Mouse (Mus musculus) forebrain, embryonic 14.5 days (tissue): Measurements from ENCODE around the gene Smug1. TPM values are rescaled to one million over a fixed set of nuclear protein-coding genes. Genes with fewer than 3 reads are reported as not detected.

Experiments
- ATAC-seq: fragments of 200-750 bp; cut with Nextera tagmentation; 2 replicates; pipeline ENCODE4 v1.8.0; 2017; ENCODE audit warnings: mild to moderate bottlenecking, moderate library complexity
- DNase-seq: peaks from one replicate; pipeline ENCODE4 v3.0.0-alpha.2; 2015; ENCODE audit warnings: low spot score
- H3K27ac ChIP-seq: fragments of 300-500 bp; sonication (generic); 2 replicates; pipeline ENCODE4 v1.5.1; 2014; ENCODE audit warnings: low read depth, mild to moderate bottlenecking, control low read depth, low read length, moderate library complexity
- H3K27me3 ChIP-seq: fragments of 300-500 bp; sonication (generic); replicated peaks from 2 replicates; pipeline ENCODE4 v1.6.1; 2014; ENCODE audit warnings: low read length, control low read depth, mixed read lengths; ENCODE audit not compliant: control insufficient read depth, insufficient read depth
- H3K36me3 ChIP-seq: fragments of 300-500 bp; sonication (generic); 2 replicates; pipeline ENCODE4 v1.6.1; 2014; ENCODE audit warnings: low read length, control low read depth; ENCODE audit not compliant: control insufficient read depth, insufficient read depth
- H3K4me1 ChIP-seq: fragments of 300-500 bp; sonication (generic); 2 replicates; pipeline ENCODE4 v1.6.1; 2014; ENCODE audit warnings: antibody characterized with exemption, low read length, control low read depth; ENCODE audit not compliant: control insufficient read depth, insufficient read depth
- H3K4me2 ChIP-seq: fragments of 300-500 bp; sonication (generic); 2 replicates; pipeline ENCODE4 v1.6.1; 2014; ENCODE audit warnings: mild to moderate bottlenecking, control low read depth, low read length
- H3K4me3 ChIP-seq: fragments of 300-500 bp; sonication (generic); 2 replicates; pipeline ENCODE4 v1.5.1; 2014; ENCODE audit warnings: low read depth, low read length, control low read depth
- H3K9ac ChIP-seq: fragments of 300-500 bp; sonication (generic); 2 replicates; pipeline ENCODE4 v1.6.1; 2014; ENCODE audit warnings: mild to moderate bottlenecking, low read length, control low read depth, moderate library complexity
- H3K9me3 ChIP-seq: fragments of 300-500 bp; sonication (generic); replicated peaks from 2 replicates; pipeline ENCODE4 v1.6.1; 2016; ENCODE audit warnings: low read length, control low read depth, mixed read lengths; ENCODE audit not compliant: control insufficient read depth
- WGBS: fragments of 180-500 bp; shearing (Covaris S2); extraction: QIAGEN DNeasy Blood & Tissue Kit; methylation state at CpG from one replicate; pipeline ENCODE4 v1.1.7; 2014; 5-methylcytosine and 5-hydroxymethylcytosine counted together
- polyA plus RNA-seq: library from polyadenylated mRNA; unstranded; fragments of >200 nt; fragmentation: Nextera tagmentation; extraction: Ambion mirVana; gene quantifications from 2 replicates; pipeline ENCODE4 v1.2.1, GENCODE M21; 2014

Smug1 gene
- polyA plus RNA-seq, 1 experiment from 2014 or later: 25.3 TPM

- Histone ChIP-seq H3K4me2 (peak overlapping the region; percentile 84), H3K4me1 (peaks cover 15% of the 10 kb centered on the region), H3K4me3 (peak overlapping the region; percentile 42), H3K9me3 (no peaks in the 10 kb centered on the region), H3K27ac (no peak overlapping the region), H3K9ac (peak overlapping the region; percentile 58; the same call in 1 of the 2 replicates), H3K27me3 (peaks cover 81% of the 10 kb centered on the region), H3K36me3 (no peaks in the 10 kb centered on the region)
- DNase-seq (no peak), ATAC-seq (no peak)
- WGBS: 3% methylated on average over 26 of the region's 26 CpGs
These were observed 2.9 kb upstream of the Smug1 start for GRCm38 (mm10) chr15:103169612-103170315.

- Histone ChIP-seq H3K9me3 (no peaks in the 10 kb centered on the region), H3K4me1 (peaks cover 15% of the 10 kb centered on the region), H3K27me3 (peaks cover 75% of the 10 kb centered on the region), H3K4me3 (peak overlapping the region; percentile 42), H3K4me2 (peak overlapping the region; percentile 84), H3K36me3 (no peaks in the 10 kb centered on the region), H3K9ac (peak overlapping the region; percentile 58), H3K27ac (no peak overlapping the region)
- ATAC-seq (peak; percentile 16), DNase-seq (no peak)
- WGBS: under 1% methylated on average over 62 of the region's 63 CpGs
These were observed 2.1 kb upstream of the Smug1 start for GRCm38 (mm10) chr15:103168801-103169611.

GRCm38 (mm10) chr15:103167786-103168185 is 894 bp upstream of the Smug1 start:
- ATAC-seq (no peak), DNase-seq (no peak)
- Histone ChIP-seq H3K4me3 (no peak overlapping the region), H3K36me3 (no peaks in the 10 kb centered on the region), H3K27ac (no peak overlapping the region), H3K9me3 (no peaks in the 10 kb centered on the region), H3K4me1 (peaks cover 15% of the 10 kb centered on the region), H3K9ac (no peak overlapping the region), H3K4me2 (no peak overlapping the region), H3K27me3 (peaks cover 68% of the 10 kb centered on the region)
- 15% methylated on average over 3 of the region's 3 CpGs for WGBS

- no peak overlapping the region for H3K4me2 ChIP-seq
- H3K9ac ChIP-seq: no peak overlapping the region
- H3K27me3 ChIP-seq: peaks cover 51% of the 10 kb centered on the region
- H3K27ac ChIP-seq: no peak overlapping the region
- ATAC-seq: no peak
- H3K4me1 ChIP-seq: peaks cover 20% of the 10 kb centered on the region
- no peak overlapping the region for H3K4me3 ChIP-seq
- no peaks in the 10 kb centered on the region for H3K36me3 ChIP-seq
- no peak for DNase-seq
- no peaks in the 10 kb centered on the region for H3K9me3 ChIP-seq
- WGBS: 34% methylated on average over 5 of the region's 5 CpGs
These were observed 968 bp downstream of the Smug1 start for GRCm38 (mm10) chr15:103165924-103166323.

GRCm38 (mm10) chr15:103165379-103165778 is 1.5 kb downstream of the Smug1 start:
- DNase-seq (peak; percentile 96), ATAC-seq (peak; percentile 47)
- no peaks in the 10 kb centered on the region for H3K9me3 ChIP-seq
- H3K36me3 ChIP-seq: no peaks in the 10 kb centered on the region
- 0% methylated on average over 13 of the region's 13 CpGs for WGBS
- H3K4me2 ChIP-seq: no peak overlapping the region
- no peak overlapping the region for H3K4me3 ChIP-seq
- H3K27me3 ChIP-seq: peaks cover 46% of the 10 kb centered on the region
- no peak overlapping the region for H3K27ac ChIP-seq
- peak overlapping the region; percentile 32; the same call in 1 of the 2 replicates for H3K9ac ChIP-seq
- peaks cover 20% of the 10 kb centered on the region for H3K4me1 ChIP-seq

- Histone ChIP-seq H3K9ac (peak overlapping the region; percentile 59), H3K4me3 (peak overlapping the region; percentile 51), H3K27ac (no peak overlapping the region), H3K36me3 (no peaks in the 10 kb centered on the region), H3K27me3 (peaks cover 26% of the 10 kb centered on the region), H3K4me2 (peak overlapping the region; percentile 65), H3K4me1 (peaks cover 7% of the 10 kb centered on the region; the same call in 1 of the 2 replicates), H3K9me3 (no peaks in the 10 kb centered on the region)
- peak; percentile 99 for DNase-seq
- ATAC-seq: peak; percentile 94
- 8% methylated on average over 25 of the region's 25 CpGs for WGBS
These were observed 3.5 kb downstream of the Smug1 start for GRCm38 (mm10) chr15:103163182-103163919.

GRCm38 (mm10) chr15:103157585-103157984 is 9.3 kb downstream of the Smug1 start:
- DNase-seq (no peak), ATAC-seq (no peak)
- H3K4me2 ChIP-seq: no peak overlapping the region
- H3K27me3 ChIP-seq: no peaks in the 10 kb centered on the region
- H3K36me3 ChIP-seq: 0 out of 2 replicates have a peak, but pooled peaks cover 7% of the 10 kb centered on the region
- no peak overlapping the region for H3K4me3 ChIP-seq
- no peak overlapping the region for H3K9ac ChIP-seq
- no peak overlapping the region for H3K27ac ChIP-seq
- H3K4me1 ChIP-seq: peaks cover 3% of the 10 kb centered on the region; the same call in 1 of the 2 replicates
- 71% methylated on average over 10 of the region's 10 CpGs for WGBS
- no peaks in the 10 kb centered on the region for H3K9me3 ChIP-seq

- H3K27ac ChIP-seq: no peak overlapping the region
- no peaks in the 10 kb centered on the region for H3K27me3 ChIP-seq
- DNase-seq (no peak), ATAC-seq (no peak)
- H3K4me3 ChIP-seq: no peak overlapping the region
- no peaks in the 10 kb centered on the region for H3K4me1 ChIP-seq
- H3K36me3 ChIP-seq: 0 out of 2 replicates have a peak, but pooled peaks cover 7% of the 10 kb centered on the region
- 43% methylated on average over 7 of the region's 7 CpGs for WGBS
- H3K4me2 ChIP-seq: no peak overlapping the region
- H3K9me3 ChIP-seq: no peaks in the 10 kb centered on the region
- no peak overlapping the region for H3K9ac ChIP-seq
These were observed 10.0 kb downstream of the Smug1 start for GRCm38 (mm10) chr15:103156890-103157289.
